Mouse (Mus musculus): ENCODE results near the gene Lrig1. TPM values are rescaled to one million over a fixed set of nuclear protein-coding genes. Genes with fewer than 3 reads are reported as not detected.
A peak's percentile ranks its signal among the peaks of the same experiment; 100 is the strongest.

Lrig1 gene
- polyA plus RNA-seq (2012; rRNA removed) = 7.4 and 8.1 TPM in 2 replicates

DNA sequence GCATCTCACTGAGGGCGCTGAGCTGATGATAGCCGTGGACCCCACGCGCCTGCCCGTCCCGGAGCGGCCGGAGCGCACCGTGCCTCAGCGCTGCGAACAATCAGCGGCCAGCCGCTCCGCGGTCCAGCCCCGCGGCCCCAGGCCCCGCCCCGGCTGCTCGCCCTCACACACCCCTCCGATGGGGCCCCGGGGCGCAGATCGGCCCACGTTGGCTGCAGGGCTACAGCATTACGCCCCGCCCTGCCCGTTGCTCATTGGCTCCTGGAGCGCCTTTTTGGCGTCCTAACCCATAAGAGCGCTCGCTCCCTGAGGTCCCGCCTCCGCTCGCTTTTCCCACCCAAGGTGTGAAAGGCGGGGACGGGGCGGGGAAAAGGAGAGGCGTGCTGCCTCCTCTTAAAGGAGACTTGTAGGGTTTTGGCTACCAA is at the start of gene Lrig1:
TSS of gene Lrig1 (minus strand) at position 92 of the 425 bp plus-strand sequence.
- peak within 1 kb of the TSS; percentile 67 for H3K4me3 ChIP-seq (ENCODE audit: extremely low read depth, insufficient read depth, insufficient read length)
- TF ChIP-seq POLR2A (IDR thresholded peaks at IDR 0.05; ENCODE audit: low read depth, low read length) (no peak), CTCF (IDR thresholded peaks at IDR 0.05; ENCODE audit: extremely low read depth, insufficient read depth, insufficient read length, insufficient replicate concordance) (no peak)
- H3K27ac ChIP-seq (ENCODE audit: insufficient read depth, low read length) = peak within 1 kb of the TSS; percentile 46
- H3K4me1 ChIP-seq (ENCODE audit: control insufficient read depth, insufficient read depth, insufficient read length) = peaks cover 5% of the 10 kb centered on the region; the same call in 1 of the 2 replicates
- WGBS = under 1% methylated on average over 35 of the region's 40 CpGs
- peaks cover 11% of the 10 kb centered on the region for H3K27me3 ChIP-seq (ENCODE audit: control insufficient read depth, insufficient read depth, low read length)
- no peaks in the 10 kb centered on the region for H3K36me3 ChIP-seq (ENCODE audit: control insufficient read depth, insufficient read depth, low read length)
- peak; percentile 78 to 86 for DNase-seq (ENCODE audit: low read depth in 1 of 2, low spot score in 2 of 2)

- H3K27ac ChIP-seq (ENCODE audit: insufficient read depth, low read length) = no peak overlapping the region
- H3K4me3 ChIP-seq (ENCODE audit: extremely low read depth, insufficient read depth, insufficient read length) = no peak overlapping the region
- H3K4me1 ChIP-seq (ENCODE audit: control insufficient read depth, insufficient read depth, insufficient read length) = no peaks in the 10 kb centered on the region
- H3K36me3 ChIP-seq (ENCODE audit: control insufficient read depth, insufficient read depth, low read length) = no peaks in the 10 kb centered on the region
- no peak for DNase-seq (ENCODE audit: low read depth in 1 of 2, low spot score in 2 of 2)
- H3K27me3 ChIP-seq (ENCODE audit: control insufficient read depth, insufficient read depth, low read length) = no peaks in the 10 kb centered on the region
- TF ChIP-seq CTCF (IDR thresholded peaks at IDR 0.05; ENCODE audit: extremely low read depth, insufficient read depth, insufficient read length, insufficient replicate concordance) (no peak), POLR2A (IDR thresholded peaks at IDR 0.05; ENCODE audit: low read depth, low read length) (no peak)
- 86% methylated on average over 3 of the region's 3 CpGs for WGBS
Measured at GRCm38 (mm10) chr6:94749626-94750025, 49.7 kb upstream of the Lrig1 start.

DNA sequence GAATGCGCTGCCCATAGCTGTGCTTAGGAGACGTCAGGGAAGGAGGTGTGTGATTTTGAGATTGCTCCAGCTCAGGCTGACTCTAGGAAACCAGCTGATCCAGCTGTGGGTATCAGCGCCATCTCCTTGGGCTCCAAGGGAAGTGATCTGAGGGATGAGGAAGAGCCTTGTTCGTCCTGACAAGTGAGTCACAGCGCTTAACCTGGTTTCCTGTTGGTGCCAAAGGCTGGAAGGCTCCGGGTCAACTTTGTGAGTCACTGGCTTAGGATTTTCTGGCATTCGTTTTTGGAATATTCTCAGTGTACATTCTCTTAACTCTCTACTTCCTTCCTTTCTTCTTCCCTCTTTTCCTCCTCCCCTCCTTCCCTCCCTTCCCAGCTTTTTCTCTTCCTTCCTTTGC is 48.4 kb upstream of the Lrig1 start:
- no peak for DNase-seq (ENCODE audit: low read depth in 1 of 2, low spot score in 2 of 2)
- whole genome bisulfite sequencing = 33% methylated on average over 7 of the region's 7 CpGs
- Histone ChIP-seq H3K36me3 (ENCODE audit: control insufficient read depth, insufficient read depth, low read length) (no peaks in the 10 kb centered on the region), H3K27me3 (ENCODE audit: control insufficient read depth, insufficient read depth, low read length) (no peaks in the 10 kb centered on the region), H3K27ac (ENCODE audit: insufficient read depth, low read length) (no peak overlapping the region), H3K4me1 (ENCODE audit: control insufficient read depth, insufficient read depth, insufficient read length) (no peaks in the 10 kb centered on the region), H3K4me3 (ENCODE audit: extremely low read depth, insufficient read depth, insufficient read length) (no peak overlapping the region)
- TF ChIP-seq POLR2A (IDR thresholded peaks at IDR 0.05; ENCODE audit: low read depth, low read length) = no peak
- TF ChIP-seq CTCF (IDR thresholded peaks at IDR 0.05; ENCODE audit: extremely low read depth, insufficient read depth, insufficient read length, insufficient replicate concordance) = no peak

GRCm38 (mm10) chr6:94740117-94740729 is 40.3 kb upstream of the Lrig1 start:
- Histone ChIP-seq H3K36me3 (ENCODE audit: control insufficient read depth, insufficient read depth, low read length) (no peaks in the 10 kb centered on the region), H3K27ac (ENCODE audit: insufficient read depth, low read length) (no peak overlapping the region), H3K4me3 (ENCODE audit: extremely low read depth, insufficient read depth, insufficient read length) (no peak overlapping the region), H3K27me3 (ENCODE audit: control insufficient read depth, insufficient read depth, low read length) (no peaks in the 10 kb centered on the region), H3K4me1 (ENCODE audit: control insufficient read depth, insufficient read depth, insufficient read length) (no peaks in the 10 kb centered on the region)
- WGBS = 87% methylated on average over 14 of the region's 14 CpGs
- DNase-seq (ENCODE audit: low read depth in 1 of 2, low spot score in 2 of 2) = no peak
- TF ChIP-seq CTCF (IDR thresholded peaks at IDR 0.05; ENCODE audit: extremely low read depth, insufficient read depth, insufficient read length, insufficient replicate concordance) = no peak
- TF ChIP-seq POLR2A (IDR thresholded peaks at IDR 0.05; ENCODE audit: low read depth, low read length) = no peak

GRCm38 (mm10) chr6:94738647-94739046 is 38.7 kb upstream of the Lrig1 start:
- H3K27ac ChIP-seq (ENCODE audit: insufficient read depth, low read length) = no peak overlapping the region
- no peaks in the 10 kb centered on the region for H3K36me3 ChIP-seq (ENCODE audit: control insufficient read depth, insufficient read depth, low read length)
- TF ChIP-seq POLR2A (IDR thresholded peaks at IDR 0.05; ENCODE audit: low read depth, low read length) = no peak
- TF ChIP-seq CTCF (IDR thresholded peaks at IDR 0.05; ENCODE audit: extremely low read depth, insufficient read depth, insufficient read length, insufficient replicate concordance) = no peak
- no peaks in the 10 kb centered on the region for H3K27me3 ChIP-seq (ENCODE audit: control insufficient read depth, insufficient read depth, low read length)
- no peaks in the 10 kb centered on the region for H3K4me1 ChIP-seq (ENCODE audit: control insufficient read depth, insufficient read depth, insufficient read length)
- H3K4me3 ChIP-seq (ENCODE audit: extremely low read depth, insufficient read depth, insufficient read length) = no peak overlapping the region
- no peak for DNase-seq (ENCODE audit: low read depth in 1 of 2, low spot score in 2 of 2)
- WGBS = 15% methylated on average over 3 of the region's 3 CpGs

- H3K36me3 ChIP-seq (ENCODE audit: control insufficient read depth, insufficient read depth, low read length) = no peaks in the 10 kb centered on the region
- WGBS = 59% methylated on average over 5 of the region's 5 CpGs
- TF ChIP-seq POLR2A (IDR thresholded peaks at IDR 0.05; ENCODE audit: low read depth, low read length) = no peak
- no peak for TF ChIP-seq CTCF (IDR thresholded peaks at IDR 0.05; ENCODE audit: extremely low read depth, insufficient read depth, insufficient read length, insufficient replicate concordance)
- peaks cover 2% of the 10 kb centered on the region; the same call in 1 of the 2 replicates for H3K27me3 ChIP-seq (ENCODE audit: control insufficient read depth, insufficient read depth, low read length)
- DNase-seq (ENCODE audit: low read depth in 1 of 2, low spot score in 2 of 2) = no peak
- no peak overlapping the region for H3K27ac ChIP-seq (ENCODE audit: insufficient read depth, low read length)
- no peak overlapping the region for H3K4me3 ChIP-seq (ENCODE audit: extremely low read depth, insufficient read depth, insufficient read length)
- no peaks in the 10 kb centered on the region for H3K4me1 ChIP-seq (ENCODE audit: control insufficient read depth, insufficient read depth, insufficient read length)
Measured at GRCm38 (mm10) chr6:94733878-94734277, 33.9 kb upstream of the Lrig1 start.

DNA sequence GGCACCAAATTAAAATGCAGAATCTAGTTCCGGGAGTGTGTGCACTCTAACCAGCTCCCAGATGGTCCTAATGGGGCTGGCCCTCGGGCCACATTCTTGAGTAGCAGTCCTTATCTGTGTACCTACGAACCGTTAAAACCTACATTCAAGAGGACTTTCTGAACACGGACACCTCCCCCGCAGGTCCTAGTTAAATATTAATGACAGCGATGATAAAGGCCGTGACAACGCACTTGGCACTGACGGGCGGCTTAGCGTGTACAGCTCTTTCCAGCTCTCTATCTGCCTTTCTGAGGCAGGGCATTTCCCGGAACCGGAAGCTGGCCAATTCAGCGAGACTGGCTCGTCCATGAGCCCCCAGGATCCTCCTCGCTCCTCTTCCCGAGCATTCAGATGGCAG is 29.9 kb upstream of the Lrig1 start:
- TF ChIP-seq POLR2A (IDR thresholded peaks at IDR 0.05; ENCODE audit: low read depth, low read length) (no peak), CTCF (IDR thresholded peaks at IDR 0.05; ENCODE audit: extremely low read depth, insufficient read depth, insufficient read length, insufficient replicate concordance) (no peak)
- H3K4me1 ChIP-seq (ENCODE audit: control insufficient read depth, insufficient read depth, insufficient read length) = no peaks in the 10 kb centered on the region
- no peak overlapping the region for H3K4me3 ChIP-seq (ENCODE audit: extremely low read depth, insufficient read depth, insufficient read length)
- H3K36me3 ChIP-seq (ENCODE audit: control insufficient read depth, insufficient read depth, low read length) = no peaks in the 10 kb centered on the region
- no peak for DNase-seq (ENCODE audit: low read depth in 1 of 2, low spot score in 2 of 2)
- no peak overlapping the region for H3K27ac ChIP-seq (ENCODE audit: insufficient read depth, low read length)
- H3K27me3 ChIP-seq (ENCODE audit: control insufficient read depth, insufficient read depth, low read length) = peaks cover 2% of the 10 kb centered on the region; the same call in 1 of the 2 replicates
- 79% methylated on average over 18 of the region's 18 CpGs for WGBS

Data from spleen, adult 2 months (tissue).